Mouse (Mus musculus) right cerebral cortex, postnatal 10 days (tissue): ENCODE data around the gene Iqschfp.

Source experiments
- DNase-seq, 2 experiments: peaks; one replicate each; pipeline ENCODE4 v3.0.0; 2021; ENCODE audit warnings: low spot score in 2 of 2

The Iqschfp gene

DNA sequence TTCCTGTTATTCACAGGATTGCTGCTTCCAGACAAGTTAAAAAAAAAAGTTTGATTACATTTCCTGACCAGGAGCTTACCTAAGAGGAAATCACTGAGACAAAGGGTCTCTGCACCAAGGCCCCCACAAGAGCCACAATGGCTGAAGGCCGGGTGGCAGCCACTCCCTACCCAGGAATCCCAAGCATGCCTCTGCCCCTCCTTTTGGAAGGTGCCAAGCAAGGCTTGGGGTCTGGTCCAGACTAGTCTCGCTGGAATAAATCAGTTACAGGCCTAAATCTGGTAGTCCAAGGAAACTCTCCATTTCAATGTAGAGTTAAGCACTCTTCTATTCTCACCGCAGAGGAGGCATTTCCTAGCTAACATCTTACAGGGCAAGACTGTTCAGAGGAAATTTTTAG lies 600.5 kb downstream of the Iqschfp start:
- no peak for DNase-seq

GRCm38 (mm10) chr3:68493170-68493585 lies 601.1 kb downstream of the Iqschfp start:
- peak in 1 of 2 experiments; percentile 50 for DNase-seq

DNA sequence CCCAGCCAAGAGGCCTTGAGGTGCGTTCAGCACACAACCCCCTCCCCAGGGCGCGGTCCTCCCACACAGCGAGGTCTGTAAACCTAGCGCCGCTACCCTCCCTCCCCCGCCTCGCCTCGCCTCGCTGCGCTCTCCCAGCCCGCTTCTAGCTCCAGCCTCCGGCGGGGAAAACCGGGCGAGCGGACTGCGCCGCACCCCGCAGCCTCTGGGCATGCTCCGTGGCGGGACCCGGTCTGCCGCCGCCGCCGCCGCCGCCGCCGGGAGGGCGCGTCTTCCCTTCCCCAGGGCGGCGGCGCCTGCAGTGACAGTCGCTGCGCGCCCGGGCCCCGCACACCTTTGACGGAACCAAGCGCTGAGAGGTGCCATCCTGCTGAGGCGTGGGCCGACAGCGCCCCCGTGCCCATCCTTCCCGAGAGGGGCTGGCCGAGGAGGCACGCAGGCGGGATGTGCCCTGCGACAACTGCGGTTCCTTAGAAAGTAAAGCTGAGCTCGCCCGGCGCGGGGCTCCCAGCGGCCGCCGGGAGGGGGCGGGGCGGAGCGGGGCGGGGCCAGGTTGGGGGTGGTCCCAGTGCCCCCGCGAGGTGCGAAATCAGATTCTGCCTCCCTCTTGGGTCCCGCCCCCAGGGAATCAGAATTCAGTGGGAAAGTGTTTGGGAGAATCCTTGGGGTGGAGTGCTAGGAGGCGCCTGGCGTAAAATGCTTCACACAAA lies 601.7 kb downstream of the Iqschfp start:
- DNase-seq = peak; percentile 83 to 84

DNA sequence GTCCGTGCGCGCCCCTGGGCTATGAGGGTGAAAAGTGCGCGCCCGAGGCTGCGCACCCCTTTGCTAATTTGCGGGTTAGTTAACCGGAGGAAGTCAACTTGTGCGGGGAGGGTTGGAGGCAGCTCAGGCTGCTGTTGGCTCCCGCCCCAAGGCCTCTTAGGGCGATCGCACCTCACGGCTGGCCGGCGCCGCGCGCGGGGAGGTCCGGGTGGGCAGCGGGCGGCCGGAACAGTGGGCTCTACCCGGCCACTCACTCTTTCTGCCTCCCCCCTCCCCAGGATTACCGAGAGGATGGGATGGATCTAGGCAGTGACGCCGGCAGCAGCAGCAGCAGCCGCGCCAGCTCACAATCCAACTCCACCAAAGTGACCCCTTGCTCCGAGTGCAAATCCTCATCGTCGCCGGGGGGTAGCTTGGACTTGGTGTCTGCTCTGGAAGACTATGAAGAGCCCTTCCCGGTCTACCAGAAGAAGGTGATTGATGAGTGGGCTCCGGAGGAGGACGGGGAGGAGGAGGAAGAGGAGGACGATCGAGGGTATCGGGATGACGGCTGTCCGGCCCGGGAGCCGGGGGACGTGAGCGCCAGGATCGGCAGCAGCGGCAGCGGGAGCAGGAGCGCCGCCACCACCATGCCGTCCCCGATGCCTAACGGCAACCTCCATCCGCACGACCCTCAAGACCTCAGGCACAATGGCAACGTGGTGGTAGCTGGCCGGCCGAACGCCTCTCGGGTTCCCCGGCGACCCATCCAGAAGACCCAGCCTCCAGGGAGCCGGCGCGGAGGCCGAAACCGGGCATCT lies 602.5 kb downstream of the Iqschfp start:
- peak; percentile 37 to 47 for DNase-seq

DNA sequence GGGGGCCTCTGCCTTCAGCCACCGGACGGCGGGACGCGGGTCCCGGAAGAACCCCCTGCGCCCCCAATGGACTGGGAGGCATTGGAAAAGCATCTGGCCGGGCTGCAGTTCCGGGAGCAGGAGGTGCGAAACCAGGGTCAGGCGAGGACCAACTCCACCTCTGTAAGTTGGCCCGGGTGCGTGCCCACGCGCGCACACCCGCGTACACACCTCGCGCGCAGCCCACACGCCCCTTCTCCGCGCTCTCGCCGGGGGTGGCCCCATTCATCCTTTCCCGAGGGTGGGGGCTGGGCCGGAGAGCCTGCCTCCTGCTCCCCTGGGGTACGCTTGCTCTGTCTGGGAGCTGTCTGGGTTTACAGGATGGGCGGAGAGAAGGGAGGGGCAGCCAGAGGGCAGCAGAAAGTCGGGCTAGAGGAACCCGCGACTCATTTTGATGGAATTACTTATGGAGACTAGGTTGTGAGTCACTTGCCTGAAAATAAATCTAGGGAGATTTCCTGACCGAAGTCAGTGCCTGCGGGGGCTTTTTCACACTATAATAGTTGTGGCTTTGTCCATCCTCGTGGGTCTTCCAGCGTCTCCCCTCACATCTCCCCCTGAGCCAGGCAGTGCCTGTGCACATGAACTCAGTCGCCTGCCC lies 603.2 kb downstream of the Iqschfp start:
- DNase-seq = peak; percentile 64 to 73

DNA sequence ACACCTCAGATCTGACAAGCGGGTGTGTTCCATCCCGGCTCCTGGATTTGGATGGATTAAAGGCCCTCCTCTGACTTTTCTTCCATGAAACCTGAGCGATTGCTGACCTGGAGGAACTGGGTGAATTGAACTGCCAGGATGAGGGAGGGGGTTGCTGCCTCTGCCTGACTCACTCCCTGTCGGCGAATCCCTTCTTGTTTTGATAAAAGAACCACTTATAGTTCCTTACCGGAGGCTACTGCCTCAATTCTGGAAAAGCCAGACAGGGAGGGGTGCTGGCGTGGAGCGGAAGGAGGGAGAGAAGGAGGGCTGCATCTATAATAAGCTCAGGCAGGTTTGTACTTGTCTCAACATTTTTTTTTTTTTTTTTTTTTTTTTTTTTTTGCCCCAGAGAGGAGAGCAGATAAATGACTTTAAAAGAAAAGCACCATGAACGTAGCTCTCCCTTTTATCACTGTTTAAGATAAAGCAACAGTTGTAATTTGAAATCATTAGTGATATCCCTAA lies 603.8 kb downstream of the Iqschfp start:
- DNase-seq = peak; percentile 44 to 45

DNA sequence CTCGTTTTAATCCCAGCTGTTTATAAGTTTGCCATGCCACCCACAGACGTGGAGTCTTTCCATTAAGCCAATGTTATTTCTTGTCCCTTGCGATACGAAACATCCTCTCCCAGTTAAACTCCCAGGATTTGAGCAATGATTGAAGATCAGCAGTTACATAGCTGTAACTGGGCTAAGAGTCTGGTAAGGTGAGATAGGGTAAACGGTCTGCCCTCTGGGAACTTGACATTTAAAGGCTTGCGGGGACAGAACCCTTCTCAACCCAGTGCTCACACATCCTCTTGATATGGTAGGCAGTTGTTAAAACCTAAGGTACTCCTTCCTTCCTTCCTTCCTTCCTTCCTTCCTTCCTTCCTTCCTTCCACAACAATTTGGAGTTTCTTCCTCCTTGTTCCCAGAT lies 604.5 kb downstream of the Iqschfp start:
- no peak for DNase-seq

DNA sequence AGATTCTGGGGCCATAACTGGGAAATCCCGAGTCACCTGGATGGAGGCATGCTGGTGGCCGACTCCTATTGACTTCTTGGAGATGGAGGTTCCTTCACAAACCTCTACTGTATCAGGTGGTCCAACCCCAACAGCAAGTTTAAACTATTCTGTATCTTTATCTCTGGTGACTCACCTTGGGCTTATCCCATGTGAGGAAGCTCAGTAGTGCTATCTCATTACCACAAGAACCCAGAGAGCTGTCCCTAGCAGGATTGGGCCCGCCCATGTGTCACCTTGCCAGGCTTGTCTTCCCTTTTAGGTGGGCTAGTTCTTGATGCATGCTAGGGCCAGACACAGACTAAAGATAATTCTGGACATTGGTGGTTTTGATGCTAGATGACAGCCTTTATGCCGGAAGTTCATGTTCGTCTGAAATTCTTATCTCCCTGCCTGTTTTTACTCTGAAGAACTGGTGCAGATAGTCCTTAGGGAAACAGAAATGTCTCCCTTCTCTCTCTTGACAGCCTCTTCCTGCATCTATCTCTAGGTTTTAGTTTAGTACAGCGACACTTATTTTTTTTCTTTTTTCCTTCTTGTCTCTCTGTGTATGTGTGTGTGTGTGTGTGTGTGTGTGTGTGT lies 607.6 kb downstream of the Iqschfp start:
- DNase-seq = no peak

DNA sequence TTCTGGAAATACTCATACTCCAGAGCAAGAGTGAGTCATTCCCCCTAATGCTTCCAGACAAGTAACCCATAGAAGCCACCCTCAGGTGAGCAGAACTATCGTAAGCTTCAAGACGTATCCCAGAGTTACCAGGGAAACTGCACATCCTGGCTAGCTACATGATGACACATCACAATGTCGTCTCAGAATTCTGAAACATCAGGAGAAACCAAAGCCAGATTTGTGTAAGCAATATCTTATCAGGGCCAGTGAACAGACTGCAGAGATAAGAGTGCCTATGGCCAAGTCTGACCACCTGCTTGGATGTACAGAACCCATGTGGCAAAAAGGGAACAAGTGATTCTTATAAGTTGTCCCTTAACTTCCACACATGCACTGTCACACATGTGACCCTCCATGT lies 612.8 kb downstream of the Iqschfp start:
- no peak for DNase-seq

DNA sequence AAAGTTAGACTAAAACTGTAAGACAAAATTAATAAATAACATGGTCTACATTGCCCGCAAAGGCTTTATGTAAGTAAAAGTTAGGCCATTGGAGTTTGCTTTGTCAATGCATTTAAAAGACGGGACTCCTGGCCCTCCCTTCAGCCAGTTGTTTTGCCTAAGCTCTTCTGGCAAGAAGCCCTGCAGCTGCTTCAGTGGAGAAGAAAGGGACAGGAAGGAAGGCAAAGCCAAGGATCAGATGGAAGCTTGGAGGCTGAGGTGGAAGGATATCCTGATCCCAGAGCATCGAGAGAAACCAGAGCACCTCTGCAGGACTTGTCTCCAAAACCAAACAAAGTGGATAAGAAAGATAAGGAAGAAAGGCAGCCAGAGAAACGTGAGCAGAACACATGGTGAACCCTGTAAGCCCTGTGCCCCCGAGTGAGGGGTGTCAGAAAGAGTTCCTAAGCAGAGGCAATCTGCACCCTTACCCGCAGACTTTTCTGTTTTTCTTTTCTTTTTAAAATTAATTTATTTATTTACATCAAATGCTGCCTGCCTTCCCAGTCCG lies 614.8 kb downstream of the Iqschfp start:
- DNase-seq = no peak

- DNase-seq = peak in 1 of 2 experiments; percentile 48
Measured at GRCm38 (mm10) chr3:68508629-68509028, 616.6 kb downstream of the Iqschfp start.

DNA sequence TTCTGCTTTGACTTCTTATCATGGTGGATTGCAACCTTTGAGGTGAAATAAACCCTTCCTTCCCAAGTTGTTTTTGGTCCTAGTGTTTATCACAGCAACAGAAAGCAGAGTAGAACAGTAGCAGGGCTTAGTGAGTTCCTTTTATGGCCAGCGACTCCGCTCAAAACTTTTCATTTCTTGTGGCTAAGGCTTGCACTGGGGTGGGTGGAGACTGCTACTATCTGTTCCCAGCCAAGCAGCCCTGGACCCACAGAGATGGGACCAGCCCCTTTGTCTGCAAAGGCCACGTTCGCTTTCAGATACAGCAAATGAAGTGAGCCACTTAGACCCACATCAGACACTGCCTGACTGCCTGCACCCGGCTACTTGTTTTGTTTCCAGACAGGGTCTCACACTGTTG lies 618.8 kb downstream of the Iqschfp start:
- DNase-seq = no peak

DNA sequence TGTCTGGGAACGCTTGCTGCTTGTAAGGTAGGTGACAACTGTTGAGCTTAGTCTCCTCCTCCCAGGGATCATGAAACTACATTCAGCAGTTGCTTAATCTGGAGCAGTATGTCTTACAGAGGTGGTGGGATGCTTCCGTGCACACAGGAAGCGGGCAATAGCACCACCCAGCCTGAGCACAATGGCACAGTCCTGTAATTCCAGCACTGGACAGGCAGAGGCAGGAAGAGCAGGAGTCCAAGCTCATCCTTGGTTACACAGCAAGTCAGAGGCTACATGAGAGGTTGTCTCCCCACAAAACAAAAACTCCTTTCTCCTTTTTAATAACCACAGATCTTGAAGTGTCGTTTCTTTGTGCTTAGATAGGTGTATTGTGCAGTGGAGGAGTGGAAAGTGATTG lies 619.7 kb downstream of the Iqschfp start:
- no peak for DNase-seq

DNA sequence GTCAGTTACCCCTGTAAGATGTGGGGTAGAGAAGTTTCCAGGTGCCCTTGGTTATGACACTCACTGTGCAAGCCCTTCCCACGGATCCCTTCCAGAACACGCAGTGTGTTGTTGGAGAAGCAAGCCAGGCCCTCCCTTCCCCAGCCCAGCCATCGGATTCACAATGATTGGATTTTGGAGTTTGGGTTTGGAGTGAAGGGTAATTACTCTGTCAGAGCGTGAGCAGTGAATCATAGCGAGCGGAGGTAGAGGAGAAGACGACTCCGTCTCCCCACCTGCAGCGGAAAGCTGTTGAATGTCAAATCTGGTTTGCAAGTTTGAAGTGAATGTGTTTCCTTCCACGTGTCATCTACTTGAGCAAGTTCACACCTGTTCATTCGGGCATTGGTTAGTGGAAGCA lies 620.3 kb downstream of the Iqschfp start:
- DNase-seq = no peak

GRCm38 (mm10) chr3:68513340-68514119 lies 621.5 kb downstream of the Iqschfp start:
- peak in 1 of 2 experiments; percentile 14 for DNase-seq

- DNase-seq = no peak
Measured at GRCm38 (mm10) chr3:68514120-68514497, 622.1 kb downstream of the Iqschfp start.

DNA sequence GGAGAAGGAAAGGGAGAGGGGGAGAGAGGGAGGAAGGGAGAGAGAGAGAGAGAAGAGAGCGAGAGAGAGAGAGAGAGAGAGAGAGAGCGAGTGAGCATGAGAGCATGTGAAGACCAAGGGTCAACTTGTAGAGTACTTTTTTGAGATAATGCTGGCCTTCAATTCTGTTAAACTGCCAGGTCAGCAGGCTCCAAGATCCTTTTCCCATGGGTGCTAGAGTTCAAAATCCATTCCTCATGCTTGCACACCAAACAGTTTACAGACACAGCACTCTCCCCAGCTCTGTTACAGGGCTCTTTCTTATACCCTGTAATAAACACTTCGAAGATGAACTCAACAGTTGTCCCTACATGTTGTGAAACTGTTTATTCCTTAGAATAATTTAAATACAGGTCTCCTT lies 622.7 kb downstream of the Iqschfp start:
- no peak for DNase-seq

DNA sequence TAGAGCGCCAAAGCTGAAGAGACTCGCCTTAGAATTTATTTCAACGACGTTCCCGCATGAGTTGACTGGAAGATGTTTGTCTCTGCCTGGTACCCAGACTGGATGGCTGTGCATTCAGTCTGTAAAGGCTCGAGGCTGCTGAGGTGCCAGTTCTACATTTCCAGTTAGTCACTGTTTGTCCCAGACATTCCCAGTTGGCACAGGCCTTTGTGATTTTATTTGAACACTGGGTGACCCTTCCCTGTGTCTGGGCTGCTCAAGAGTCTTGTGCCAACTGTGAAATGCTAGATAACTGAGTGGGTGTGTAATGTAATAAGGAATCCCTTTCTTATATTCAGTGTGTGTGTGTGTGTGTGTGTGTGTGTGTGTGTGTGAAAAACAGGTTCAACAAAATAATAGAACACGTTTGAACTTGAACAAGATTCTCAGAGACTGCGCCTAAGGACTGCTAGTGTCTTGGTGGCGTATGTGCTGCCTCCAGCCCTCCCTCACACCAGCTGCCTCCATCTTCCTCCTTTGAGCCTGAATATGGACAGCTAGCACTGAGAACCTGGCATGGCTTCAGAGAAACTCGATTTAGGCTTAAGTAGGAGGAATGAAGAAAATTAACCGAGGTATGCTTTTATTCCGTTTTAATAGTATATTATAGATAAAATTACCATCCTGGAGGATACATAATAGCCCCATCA lies 624.5 kb downstream of the Iqschfp start:
- peak; percentile 45 to 62 for DNase-seq

DNA sequence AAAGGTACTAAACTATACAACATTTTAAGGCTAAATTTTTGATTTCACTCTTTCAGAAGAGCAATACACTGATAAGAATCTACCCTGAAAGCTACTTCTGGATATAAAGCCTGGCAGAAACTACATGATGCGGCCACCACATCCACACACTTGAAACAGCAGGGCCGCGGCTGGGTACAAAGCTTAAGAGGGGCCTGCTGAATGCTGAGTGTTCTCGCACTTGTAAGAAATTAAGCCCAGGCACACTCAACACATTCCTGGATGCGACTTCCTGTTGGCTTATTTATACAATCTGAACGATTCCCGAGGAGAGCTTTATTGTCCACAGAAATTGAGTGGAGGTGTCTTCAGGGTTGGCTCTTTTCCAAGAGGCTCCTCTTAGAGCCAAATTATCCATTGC lies 625.2 kb downstream of the Iqschfp start:
- no peak for DNase-seq

- no peak for DNase-seq
Measured at GRCm38 (mm10) chr3:68518041-68518440, 626.0 kb downstream of the Iqschfp start.
